Mouse (Mus musculus) spleen, embryonic (tissue): ENCODE measurements around the gene Keg1.
"Not testable (repeated sequence)": the region's sequence is repeated elsewhere in the genome, so short reads cannot be mapped to it uniquely, and the experiment has no call there.

ENCODE experiments used
- CTCF ChIA-PET: fragments of 350-600 bp; sonication (Branson Sonifier 250); formaldehyde crosslinking; loops from one replicate; lab custom pipeline; 2022; lab: Charles Lee

Keg1 gene

DNA sequence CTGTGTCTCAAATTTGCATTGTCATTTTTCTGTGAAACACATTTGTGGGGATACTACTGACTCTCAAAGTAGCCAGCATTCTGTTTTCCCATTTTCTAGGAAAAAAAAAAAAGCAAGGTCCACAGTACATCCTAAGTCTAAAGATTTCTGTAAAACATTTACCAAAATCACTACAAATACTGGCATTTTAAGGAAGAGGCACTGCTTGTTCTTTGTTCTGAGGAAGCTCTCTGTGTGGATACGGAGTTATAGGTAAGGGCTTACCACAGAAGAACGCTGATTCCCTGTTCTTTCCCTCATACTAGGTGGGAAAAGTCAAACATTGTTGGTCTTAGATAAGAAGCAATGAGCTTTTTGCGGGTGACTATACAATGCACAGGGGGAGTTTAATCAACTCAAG lies at the start of gene Keg1:
Gene Keg1, plus strand, starts transcription at position 197 of the 400 bp plus-strand sequence.
- CTCF ChIA-PET, result no interaction called here

DNA sequence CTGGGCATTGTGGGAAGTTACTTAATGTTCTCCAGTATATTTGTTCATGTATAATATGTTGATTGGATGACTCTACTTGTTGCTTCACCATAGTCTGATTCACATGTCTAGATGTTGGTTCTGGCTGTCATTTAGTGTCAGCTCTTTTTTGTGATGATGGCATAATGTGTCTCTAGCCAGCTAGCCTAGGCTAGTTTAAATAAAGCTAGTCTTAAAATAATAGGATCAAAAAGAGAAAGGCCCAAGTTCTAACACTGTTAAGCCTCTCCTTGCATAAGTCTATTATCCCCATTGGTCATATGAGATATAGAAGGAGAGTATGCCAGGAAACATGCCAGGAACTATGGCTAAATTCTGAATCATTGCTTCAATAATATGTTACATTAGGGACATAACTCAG lies 46.1 kb upstream of the Keg1 start:
- CTCF ChIA-PET, result no interaction called here

DNA sequence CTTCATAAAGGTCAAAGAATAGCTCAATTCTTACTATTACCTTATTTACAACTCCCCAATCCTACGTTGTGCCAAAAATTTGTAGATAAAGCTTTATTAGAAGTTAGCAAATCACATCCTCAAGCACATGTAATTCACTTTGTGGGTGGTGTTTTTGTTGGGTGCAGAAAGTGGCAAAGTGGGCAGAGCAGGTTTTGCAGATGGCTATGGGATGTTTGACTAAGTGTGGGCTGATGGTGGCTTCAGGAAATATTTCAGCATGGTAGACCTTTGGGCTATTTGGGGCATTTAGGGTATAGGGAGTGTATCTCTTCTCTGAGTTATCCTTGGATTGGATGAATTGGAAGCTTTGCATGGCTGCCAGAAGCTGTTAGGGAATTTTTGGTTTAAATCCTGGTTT lies 29.4 kb upstream of the Keg1 start:
- CTCF ChIA-PET, result no interaction called here

DNA sequence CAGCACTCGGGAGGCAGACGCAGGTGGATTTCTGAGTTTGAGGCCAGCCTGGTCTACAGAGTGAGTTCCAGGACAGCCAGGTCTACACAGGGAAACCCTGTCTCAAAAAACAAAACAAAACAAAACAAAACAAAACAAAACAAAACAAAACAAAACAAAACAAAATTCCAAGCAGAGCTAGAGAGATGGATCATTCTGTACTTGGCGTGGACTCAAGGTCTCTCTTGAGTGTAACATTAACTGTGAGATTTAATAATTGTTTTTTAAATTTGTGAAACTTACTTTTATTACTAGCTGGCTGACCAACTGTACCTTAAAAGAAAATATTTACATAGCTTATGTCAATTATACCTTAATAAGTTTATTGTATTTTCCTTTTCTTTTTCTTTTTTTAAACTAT lies 27.0 kb upstream of the Keg1 start:
- CTCF ChIA-PET, result not testable (repeated sequence)

DNA sequence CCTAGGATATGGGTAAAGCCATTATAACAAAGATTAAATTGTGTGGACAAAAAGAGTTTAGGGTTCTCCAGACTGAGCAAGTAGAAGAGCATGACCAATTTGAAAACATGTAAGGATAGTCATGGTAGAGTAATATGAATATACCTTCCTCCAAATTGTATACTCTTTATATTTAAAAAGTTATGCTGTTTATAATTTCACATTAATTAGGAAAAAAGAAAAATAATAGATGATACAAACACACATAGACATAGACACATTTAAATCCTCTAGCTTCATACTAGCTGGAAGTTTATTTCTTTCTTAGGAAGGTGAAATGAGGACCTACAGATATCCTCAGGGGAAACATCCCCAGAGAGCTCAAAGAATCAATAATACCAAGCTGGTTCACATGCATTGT lies 25.4 kb upstream of the Keg1 start, which contains the start of gene Olfr1442:
Gene Olfr1442, plus strand, starts transcription at position 301 of the 400 bp plus-strand sequence.
- CTCF ChIA-PET, result interaction anchor here (0.6 kb wide), 1 partner anchor 208 kb away, joined by 4 read pairs; no protein-coding TSS in a partner anchor

DNA sequence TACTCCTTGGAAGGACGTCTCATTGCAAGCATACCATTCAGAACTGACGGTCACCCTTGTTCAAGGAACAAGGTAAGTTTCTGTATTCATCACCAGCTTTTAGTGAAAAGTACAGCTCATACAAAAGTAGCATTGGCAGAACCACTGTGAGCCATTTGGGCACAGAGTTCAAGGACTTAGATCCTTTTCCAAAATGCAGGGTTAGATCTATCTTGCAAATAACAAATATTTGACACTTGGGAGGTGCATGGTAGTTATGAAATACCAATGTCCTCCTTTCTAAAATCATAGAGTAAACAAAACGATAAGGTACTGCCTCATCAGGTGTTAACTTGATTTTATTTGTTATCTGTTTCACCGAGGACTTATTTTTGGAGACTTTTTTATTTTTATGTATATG lies 24.5 kb upstream of the Keg1 start:
- CTCF ChIA-PET, result no interaction called here

DNA sequence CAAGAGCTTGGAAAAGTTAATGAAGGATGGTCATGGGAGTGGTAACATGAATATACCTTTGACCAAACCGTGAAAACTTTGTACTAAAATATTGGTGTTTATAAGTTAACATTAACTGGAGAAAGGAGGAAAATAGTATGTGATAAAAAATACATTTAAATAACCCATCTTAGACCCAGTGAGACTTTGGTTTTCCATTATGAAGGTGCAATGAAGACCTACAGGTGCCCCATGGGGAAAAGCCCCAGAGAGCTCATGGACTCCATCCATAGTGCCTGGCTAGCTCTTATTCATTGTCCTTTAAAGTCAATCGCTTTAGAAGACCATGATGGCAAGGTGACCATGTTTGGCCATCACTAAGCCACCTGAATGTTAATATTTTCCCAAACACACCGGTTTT lies 17.8 kb upstream of the Keg1 start, which contains the start of gene Olfr1443:
Gene Olfr1443, plus strand, starts transcription at position 301 of the 400 bp plus-strand sequence.
- CTCF ChIA-PET, result interaction anchor here (0.7 kb wide), 1 partner anchor 57 kb away, joined by 3 read pairs; no protein-coding TSS in a partner anchor

DNA sequence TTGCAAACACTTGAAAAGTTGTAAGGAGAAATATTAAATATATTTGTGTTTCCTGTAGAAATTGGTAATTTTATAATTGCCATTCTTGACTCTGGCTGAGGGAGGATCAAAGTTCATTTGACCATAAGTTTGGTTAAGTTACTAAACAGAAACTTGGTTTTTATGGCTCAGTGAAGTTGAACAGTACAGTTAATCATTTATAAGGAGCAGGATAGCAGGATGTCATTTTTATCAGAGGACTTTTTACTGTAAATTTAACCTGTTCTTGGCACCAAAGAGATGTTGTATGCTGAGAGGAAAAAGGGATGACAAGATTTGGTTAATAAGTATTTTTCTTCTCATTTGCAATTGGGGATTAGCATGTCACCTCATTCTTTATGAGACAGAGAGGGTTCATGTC lies 10.9 kb upstream of the Keg1 start:
- CTCF ChIA-PET, result no interaction called here

DNA sequence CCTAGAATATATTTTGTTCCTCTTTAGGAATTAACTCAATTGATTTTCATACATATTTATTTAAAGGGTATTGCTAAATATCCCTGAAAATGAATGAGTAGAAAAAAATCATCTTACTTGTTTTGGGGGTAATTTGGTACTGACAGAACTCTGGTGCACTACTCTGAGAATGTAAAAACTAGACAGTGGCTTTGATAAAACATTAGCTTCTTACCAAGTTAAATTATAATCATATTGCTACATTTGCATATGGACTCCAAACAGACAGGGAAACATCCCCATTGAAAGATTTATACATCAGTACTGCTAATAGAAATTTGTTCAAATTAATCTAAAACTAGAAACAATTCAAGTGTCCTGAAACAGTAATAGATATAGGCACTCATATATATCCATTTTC lies 10.4 kb upstream of the Keg1 start:
- CTCF ChIA-PET, result no interaction called here

DNA sequence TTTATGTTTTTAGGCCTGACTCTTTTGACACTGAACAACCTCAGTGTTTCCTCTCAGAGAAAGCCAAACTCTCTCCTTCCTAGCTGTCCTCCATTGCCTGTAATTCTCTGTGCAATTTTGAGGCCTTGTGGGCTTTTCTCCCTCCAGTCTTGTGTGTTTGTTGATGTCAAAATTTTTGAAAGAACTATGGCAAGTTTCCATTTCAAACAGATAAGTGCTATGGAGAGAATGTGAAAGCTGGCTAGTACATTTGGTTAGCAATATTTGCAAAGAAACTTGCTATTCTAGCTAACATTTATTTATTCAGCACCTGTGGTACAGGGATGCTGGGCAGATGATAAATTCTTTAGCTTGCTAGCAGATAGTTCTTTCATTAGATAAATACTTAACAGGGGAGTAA lies 635 bp downstream of the Keg1 start:
- CTCF ChIA-PET, result no interaction called here

DNA sequence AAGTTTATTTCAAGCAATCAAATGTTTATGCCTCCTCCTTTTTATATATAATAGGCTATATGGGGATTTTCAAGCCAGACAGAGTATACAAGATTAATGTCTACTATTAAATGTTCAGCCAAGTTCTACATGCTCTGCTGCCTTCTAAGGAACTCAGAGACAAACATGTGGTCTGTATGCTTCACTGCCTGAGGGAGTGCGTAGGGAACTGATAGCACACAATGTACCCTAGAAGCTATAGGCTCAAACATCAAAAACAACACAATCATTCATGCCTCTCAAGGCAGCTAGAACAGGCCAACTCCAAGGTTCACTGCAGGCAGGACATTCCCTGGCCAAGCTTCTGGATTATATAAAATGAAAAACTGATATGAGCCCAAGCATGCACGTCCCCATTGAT lies 12.9 kb downstream of the Keg1 start:
- CTCF ChIA-PET, result no interaction called here

DNA sequence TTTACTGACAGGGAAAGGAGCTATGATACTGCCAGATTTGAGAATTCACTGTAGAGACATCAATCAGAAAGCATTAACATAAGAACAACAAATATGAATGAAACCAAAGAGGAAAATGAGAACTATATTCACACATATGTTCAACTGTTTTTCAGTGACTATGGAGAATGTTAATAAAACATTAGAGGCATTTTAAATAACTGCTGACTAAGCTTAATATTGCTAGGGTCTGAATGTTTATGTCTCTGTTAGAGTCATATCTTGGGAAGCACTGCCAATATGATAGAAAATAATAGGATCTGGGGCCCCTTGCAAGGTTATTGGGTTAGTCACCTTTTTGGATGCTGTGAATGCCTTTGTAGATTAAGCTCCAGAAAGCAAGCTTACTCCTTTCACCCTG lies 13.4 kb downstream of the Keg1 start:
- CTCF ChIA-PET, result no interaction called here

DNA sequence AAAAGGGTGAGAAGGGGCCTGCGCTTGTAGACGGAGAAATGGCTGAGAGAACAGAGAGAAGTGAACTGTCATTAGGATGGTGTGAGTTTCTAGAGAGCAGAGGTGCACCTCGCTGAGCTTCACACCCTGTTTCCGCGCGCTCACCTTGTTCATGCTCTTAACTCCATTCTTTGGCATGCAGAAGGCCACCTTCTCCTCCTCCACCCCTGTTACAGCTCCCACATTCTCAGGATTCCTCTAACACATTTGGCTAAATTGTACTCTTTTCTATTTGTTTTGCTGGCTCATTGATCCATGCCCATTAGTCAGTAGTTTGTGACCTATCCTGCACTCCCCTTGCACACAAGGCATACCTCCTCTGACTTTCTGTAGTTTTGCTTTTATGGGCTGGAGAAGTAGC lies 23.6 kb downstream of the Keg1 start:
- CTCF ChIA-PET, result no interaction called here

DNA sequence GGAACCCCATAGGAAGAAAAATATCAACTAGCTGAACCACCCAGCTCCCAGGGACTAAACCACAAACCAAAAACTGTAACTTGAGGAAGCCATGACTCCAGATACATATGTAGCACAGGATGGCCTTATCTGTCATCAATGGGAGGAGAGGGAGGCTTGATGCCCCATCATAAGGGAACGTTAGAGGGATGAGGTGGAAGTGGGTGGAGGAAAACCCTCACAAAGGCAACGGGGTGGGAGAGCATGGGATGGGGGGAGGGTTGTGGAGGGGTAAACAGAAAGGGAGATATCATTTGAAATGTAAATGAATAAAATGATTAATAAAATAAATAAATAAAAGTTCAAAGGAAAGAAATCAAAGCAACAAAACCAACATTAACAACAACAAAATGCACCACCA lies 24.9 kb downstream of the Keg1 start:
- CTCF ChIA-PET, result no interaction called here

DNA sequence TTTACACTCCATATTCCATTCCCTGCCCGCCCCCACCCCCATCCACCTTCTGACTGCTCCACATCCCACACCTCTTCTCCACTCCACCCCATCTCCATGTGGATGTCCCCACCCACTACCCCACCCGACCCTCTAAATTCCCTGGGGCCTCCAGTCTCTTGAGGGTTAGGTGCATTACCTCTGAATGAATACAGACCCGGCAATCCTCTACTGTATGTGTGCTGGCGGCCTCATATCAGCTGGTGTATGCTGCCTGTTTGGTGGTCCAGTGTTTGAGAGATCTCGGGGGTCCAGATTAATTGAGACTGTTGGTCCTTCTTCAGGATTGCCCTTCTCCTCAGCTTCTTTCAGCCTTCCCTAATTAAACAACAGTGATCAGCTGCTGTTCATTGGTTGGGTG lies 25.3 kb downstream of the Keg1 start:
- CTCF ChIA-PET, result not testable (repeated sequence)

DNA sequence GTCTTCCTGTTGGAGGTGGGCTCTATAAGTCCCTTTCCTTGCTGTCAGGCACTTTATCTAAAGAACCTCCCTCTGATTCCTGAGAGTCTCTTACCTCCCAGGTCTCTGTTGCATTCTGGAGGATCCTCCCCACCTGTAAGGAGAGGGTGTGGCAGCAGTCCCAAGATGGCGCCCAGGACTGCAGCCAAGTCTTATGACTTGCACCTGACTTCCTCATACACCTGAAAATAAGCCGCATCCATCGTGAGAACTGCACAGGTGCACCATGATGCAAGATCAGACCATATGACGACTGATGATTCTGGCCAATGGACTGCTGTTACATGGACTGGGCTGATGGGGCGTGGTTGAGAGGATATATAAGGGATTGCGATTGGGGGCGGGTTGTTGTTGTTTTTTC lies 26.0 kb downstream of the Keg1 start:
- CTCF ChIA-PET, result not testable (repeated sequence)

DNA sequence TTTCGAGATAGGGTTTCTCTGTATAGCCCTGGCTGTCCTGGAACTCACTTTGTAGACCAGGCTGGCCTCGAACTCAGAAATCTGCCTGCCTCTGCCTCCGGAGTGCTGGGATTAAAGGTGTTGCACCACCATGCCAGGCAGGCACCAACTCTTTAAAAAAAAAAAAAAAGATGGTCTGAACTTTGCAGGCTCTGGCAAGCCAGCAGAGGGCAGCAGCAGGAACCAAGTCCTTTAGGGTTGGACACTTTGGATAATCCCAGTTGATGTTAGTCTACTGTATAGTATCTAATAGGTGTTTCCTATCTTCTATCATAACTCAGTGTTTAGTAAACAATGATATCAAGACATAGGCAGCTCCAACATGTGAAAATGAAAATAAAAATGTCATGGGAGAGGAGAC lies 26.7 kb downstream of the Keg1 start:
- CTCF ChIA-PET, result no interaction called here

DNA sequence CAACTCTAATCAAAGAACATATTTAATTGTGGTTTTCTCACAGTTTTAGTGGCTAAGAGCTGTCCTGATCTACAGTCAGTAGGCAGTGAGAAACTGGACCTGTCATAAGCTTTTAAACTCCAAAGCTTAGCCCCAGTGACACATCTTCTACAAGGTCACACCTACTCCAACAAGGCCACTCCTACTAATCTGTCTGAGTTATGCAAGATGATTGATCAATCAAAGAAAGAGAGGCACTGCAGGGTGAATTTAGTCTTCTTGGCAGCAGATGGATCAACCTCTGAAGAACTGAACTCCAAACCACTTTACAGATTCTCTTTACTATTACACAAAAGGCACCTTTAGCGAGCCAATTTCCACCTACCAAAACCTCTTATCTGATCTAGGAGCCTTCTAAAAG lies 30.3 kb downstream of the Keg1 start:
- CTCF ChIA-PET, result no interaction called here

DNA sequence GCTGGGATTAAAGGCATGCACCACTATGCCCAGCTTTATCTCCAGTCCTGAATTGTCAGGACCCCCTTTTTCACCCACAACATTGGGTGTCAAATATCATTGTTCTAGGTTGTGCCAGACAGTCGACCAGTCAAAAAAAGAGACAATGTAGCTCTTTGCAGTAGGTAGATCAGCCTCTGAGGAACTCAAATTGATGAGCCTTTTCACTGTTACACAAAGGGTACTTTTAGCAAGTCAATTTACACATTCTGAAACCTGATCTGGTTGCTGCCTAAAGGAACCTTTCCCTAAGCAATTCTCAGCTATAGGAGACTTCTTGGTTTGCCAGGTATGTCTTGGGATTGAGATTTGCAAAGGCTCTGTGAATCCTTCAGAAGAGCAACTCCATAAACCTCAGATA lies 35.5 kb downstream of the Keg1 start:
- CTCF ChIA-PET, result no interaction called here

DNA sequence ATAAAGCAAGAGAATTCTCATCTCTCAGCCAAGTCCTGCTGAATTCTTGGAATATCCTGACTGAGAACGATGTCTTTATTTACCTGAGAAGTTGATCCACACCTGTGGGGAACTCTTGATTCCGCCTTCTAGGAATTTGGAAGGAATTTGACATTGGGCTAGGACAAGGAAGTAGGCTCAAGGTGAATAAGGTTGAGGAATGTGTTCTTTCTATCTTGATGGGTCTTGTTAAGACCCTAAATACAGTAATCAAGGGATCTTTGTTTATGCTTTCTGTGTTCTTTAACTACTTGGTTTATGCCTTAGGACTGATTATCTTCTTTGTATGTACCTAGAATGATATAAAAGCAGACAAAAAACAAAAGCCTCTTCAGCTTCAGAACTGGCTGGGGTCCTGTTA lies 36.4 kb downstream of the Keg1 start:
- CTCF ChIA-PET, result no interaction called here

DNA sequence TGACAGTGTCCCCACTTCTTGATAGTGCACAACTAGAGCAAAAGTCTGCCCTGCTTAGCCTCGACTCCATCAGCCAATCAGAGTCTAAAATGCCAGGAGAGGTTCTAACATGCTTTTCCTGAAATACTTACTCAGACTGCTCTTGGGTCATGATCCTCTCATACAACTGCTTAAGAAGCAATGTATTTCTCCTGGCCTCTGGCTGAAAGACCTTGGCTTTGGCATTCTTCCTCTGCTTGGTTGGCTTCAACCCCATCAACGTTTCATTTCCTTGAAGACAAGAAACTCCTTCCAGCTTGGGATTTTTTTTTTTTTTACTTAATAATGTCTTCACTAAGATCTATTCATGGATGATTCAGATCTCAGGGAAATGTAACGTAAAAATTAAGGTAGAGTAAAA lies 60.7 kb downstream of the Keg1 start:
- CTCF ChIA-PET, result no interaction called here

DNA sequence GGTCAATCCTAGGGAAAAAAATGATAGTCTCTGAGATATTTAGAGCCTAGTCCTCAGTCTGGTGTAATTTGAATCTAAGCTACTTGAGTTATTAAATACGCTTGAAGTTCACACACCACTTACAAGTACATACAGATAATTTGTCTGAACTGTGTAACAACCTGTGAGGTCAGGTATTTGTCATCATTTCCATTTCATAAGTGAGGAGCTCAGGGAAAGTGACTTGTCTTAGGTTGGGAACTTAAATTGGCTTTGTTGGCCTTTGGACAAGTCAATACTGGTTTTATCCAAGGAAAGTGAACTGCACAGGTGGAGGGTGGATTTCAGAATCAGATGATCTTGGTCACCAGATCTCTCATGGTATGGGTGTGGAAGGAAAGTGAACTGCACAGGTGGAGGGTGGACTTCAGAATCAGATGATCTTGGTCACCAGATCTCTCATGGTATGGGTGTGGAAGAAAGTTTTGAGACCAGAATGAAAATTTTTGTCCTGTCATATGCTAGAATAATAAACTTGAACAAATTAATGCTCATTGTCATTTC lies 63.4 kb downstream of the Keg1 start:
- CTCF ChIA-PET, result no interaction called here

DNA sequence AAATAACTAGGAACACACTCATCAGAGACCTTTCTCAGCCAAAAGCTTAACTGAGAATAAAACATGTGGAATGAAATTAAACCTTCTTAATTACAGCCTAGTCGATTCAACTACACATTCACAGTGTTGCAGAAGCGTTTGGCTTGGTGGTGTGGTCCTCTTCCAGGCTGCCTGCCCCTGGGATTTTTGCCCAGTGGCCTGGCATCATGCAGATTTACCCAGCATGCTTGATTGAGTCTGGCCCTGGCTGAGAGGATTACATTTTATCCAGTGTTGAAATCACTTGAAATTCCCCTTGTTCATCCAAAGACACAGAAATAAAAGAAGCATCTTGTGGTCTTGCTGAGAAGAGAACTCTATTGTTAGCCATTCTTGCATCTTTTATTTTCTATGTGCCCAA lies 64.1 kb downstream of the Keg1 start:
- CTCF ChIA-PET, result no interaction called here
